Mouse (Mus musculus) bone marrow macrophage, adult 2 months (primary cell): Measurements from ENCODE around the gene Ccm2l. TPM values are rescaled to one million over a fixed set of nuclear protein-coding genes. Genes with fewer than 3 reads are reported as not detected.

Experiments used
- H3K27ac ChIP-seq: 2 replicates; pipeline ENCODE4 v1.5.1; 2012; ENCODE audit warnings: low read depth, low read length; ENCODE audit not compliant: insufficient read depth
- H3K4me1 ChIP-seq: 2 replicates; pipeline ENCODE4 v1.6.1; 2012; ENCODE audit warnings: low read length; ENCODE audit not compliant: control insufficient read depth, insufficient read depth
- H3K4me3 ChIP-seq: 2 replicates; pipeline ENCODE4 v1.5.1; 2012; ENCODE audit warnings: mild to moderate bottlenecking, low read length, moderate library complexity; ENCODE audit not compliant: insufficient read depth
- CTCF ChIP-seq: IDR thresholded peaks from 2 replicates; pipeline ENCODE4 v1.5.1; 2012; ENCODE audit warnings: low read depth, mild to moderate bottlenecking, low read length, moderate library complexity
- POLR2A ChIP-seq: IDR thresholded peaks from 2 replicates; pipeline ENCODE4 v1.6.1; 2012; ENCODE audit warnings: mild to moderate bottlenecking, low read depth, low read length, borderline replicate concordance
- polyA plus RNA-seq: library from polyadenylated mRNA; stranded (reverse); fragments of >200 nt; gene quantifications from 2 replicates; pipeline ENCODE4 v1.2.4, GENCODE M21; 2012; ENCODE audit not compliant: missing spikeins, insufficient read depth, insufficient read length

Ccm2l gene
- polyA plus RNA-seq, 1 experiment = not detected

DNA sequence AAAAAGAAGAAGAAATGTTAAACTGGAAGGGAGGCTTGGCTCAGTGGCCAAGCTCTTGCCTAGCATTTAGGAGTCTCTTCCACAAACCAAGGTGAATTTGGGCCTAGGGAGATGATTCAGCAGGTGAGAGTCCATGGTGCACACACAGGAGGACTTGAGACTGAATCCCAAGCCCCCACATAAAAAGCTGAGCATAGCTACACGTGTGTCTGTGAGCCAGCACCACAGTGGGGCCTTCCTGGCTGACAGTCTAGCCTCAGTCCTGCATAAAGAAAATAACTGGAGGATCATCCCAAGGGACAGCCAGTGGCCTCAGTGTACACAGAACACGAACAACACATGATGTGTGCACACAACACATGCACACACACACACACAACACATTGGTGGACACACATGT is 23.6 kb downstream of the Ccm2l start:
- Histone ChIP-seq H3K4me1 (peaks cover 45% of the 10 kb centered on the region), H3K4me3 (no peak overlapping the region), H3K27ac (0 out of 2 replicates have a peak overlapping the region, but pooled peaks have one; percentile 1)
- TF ChIP-seq CTCF = no peak
- TF ChIP-seq POLR2A = no peak

DNA sequence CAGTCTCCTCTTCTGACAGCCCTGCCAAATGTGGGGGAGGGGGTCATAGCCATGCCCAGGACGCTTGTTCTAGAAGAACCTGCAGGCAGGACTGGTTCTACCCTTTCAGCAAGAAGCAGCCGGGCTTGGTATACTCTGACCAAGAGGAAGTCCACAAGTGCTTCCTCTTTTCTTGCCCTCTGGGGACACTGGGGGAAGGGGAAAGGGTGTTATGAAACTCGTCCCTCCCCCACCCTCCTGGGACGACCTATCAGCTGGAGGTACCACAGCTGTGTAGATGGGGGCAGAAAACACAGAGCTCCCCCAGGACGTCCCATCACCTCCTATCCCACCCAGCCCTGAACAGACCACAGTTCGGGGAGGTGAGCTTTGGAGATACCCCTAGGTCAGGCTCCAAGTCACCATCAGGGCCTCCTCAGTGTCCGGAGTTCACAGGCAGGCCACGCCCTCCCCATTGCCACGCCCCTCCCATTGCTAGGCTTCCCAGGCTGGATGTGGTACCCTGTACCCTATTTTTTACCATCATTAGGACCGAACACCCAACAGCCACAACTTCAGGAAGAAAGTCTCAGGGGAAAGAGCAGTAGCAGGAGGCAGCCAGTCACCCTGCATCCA is 24.9 kb downstream of the Ccm2l start:
- H3K27ac ChIP-seq = peak overlapping the region; percentile 78
- H3K4me1 ChIP-seq = peaks cover 39% of the 10 kb centered on the region
- H3K4me3 ChIP-seq = peak overlapping the region; percentile 57
- TF ChIP-seq POLR2A = no peak
- TF ChIP-seq CTCF = no peak

DNA sequence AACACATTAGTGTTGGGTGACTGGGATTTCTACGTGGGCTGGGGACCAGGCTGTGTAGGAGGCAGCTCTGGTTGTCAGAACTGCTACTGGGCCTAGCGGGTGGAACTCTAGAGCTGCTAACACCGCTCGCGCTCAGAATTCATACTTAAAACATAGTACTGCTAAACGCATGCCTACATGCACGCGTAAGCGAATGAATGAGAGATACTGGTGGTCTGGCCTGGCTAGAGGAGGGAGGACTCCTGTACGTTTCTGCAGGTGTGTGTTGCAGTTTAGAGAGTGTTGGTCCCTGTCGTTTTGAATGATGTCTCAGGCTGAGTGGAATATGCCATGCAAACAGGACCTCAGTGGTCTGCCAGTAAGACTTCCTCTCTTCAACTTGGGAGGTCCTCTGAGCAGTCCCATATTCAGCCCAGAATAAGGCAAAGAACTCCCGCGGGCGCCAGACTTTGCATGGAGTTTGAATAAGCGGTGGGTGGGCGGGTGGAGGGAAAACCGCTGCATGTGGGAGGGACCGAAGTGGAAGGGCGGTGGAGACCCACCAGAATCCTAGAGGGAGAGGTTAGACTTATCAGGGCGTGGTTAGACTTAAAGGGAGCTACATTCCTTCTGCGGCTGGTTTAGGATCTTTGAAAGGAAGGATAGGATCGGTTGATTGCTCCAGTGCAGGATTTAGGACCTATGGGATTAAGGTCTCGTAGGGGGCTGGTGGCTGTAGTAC is 41.5 kb downstream of the Ccm2l start:
- Histone ChIP-seq H3K27ac (no peak overlapping the region), H3K4me1 (peaks cover 20% of the 10 kb centered on the region), H3K4me3 (no peak overlapping the region)
- TF ChIP-seq POLR2A (no peak), CTCF (no peak)

DNA sequence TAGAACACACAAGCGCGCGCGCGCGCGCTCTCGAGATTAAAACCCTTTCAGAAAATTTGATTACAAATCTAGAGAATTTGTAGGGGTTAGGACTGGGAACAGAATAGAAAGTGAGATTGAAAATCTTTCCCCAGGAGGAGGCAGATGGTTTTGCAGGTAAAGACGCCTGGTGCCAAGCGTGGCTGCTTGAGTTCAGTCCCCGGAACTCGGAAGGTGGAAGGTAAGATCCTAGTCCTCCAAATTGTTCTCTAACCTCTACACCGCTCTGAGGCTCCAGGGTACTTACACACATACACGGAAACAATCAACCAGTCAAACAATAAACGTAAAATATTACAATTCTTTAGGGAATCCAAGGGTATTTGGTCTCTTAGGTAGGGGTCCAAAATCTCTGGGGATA is 42.0 kb downstream of the Ccm2l start:
- H3K4me3 ChIP-seq = no peak overlapping the region

DNA sequence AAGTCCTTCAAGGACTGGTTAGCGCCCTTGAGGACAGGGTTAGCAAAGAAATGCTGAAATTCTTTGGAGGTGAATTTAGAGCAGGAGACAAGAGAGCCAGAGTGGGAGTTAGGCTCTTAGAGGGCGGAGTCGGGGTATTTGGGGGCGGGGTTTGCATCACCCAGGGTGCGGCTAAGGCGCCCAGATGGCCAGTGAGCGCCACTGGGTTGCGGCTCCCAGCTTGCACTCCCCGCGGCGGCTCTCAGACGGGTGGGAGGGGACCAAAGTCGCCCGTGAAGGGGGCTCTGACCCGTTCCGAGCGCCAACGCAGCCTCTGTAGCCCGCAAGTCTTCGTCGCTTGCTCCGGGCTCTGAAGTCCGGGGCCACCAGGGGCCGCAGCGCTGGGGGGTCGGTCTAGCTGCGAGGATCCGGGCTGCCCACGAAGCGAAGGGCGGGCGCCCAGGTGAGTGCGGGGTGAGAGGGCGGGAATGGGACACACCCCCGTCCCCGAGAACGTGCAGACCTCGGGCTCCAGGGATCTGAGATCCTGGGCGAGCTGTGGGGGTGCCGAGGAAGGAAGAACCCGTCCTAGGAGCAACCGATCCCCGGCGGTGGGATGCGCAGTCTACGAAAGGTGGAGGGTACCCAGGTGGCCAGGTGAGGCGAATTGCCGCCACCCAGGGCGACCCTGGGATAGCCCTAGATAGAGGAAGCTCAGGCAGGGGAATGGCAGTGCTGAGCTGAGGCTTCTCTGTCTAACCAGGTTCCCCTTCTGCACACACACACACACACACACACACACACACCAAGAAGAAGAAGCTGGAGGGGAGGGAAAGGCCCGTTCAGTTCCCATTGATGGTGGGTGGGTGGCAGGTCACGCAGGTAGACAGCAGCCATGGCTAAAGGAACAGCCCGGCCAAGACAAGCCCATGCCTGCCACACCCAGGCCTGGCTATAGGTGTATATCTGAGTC is 42.8 kb downstream of the Ccm2l start, which contains the start of gene Hck:
Gene Hck (plus strand): TSS at position 156 of the 952 bp plus-strand sequence.
- Histone ChIP-seq H3K4me1 (peaks cover 27% of the 10 kb centered on the region), H3K27ac (no peak within 1 kb of the TSS), H3K4me3 (peak within 1 kb of the TSS; percentile 65)

More for the DNA sequence above, 42.0 kb downstream of the Ccm2l start:
- TF ChIP-seq CTCF (no peak), POLR2A (no peak)
- peaks cover 26% of the 10 kb centered on the region for H3K4me1 ChIP-seq
- H3K27ac ChIP-seq = no peak overlapping the region

DNA sequence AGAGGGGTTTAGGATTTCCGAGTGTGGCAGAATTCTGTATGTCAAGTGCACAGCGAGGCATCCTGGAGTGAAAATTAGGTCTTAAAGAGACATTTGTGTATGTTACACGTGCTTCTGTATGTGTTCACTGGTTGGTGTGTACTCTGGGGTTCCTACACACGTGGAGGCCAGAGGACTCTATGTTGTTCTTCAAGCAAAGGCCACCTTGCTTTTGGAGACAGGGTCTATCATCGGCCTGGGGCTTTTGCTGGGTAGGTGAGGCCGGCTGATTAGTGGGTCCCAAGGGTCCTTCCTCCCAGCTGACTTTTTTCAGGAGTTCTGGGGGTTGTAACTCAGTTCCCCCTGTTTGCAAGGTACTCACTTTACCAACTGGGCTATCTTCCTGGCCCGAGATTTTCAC is 43.8 kb downstream of the Ccm2l start:
- H3K27ac ChIP-seq = no peak overlapping the region
- no peak overlapping the region for H3K4me3 ChIP-seq
- TF ChIP-seq CTCF = no peak
- TF ChIP-seq POLR2A = no peak

More for the DNA sequence above, 42.8 kb downstream of the Ccm2l start, which contains the start of gene Hck:
- TF ChIP-seq CTCF (no peak), POLR2A (no peak)

DNA sequence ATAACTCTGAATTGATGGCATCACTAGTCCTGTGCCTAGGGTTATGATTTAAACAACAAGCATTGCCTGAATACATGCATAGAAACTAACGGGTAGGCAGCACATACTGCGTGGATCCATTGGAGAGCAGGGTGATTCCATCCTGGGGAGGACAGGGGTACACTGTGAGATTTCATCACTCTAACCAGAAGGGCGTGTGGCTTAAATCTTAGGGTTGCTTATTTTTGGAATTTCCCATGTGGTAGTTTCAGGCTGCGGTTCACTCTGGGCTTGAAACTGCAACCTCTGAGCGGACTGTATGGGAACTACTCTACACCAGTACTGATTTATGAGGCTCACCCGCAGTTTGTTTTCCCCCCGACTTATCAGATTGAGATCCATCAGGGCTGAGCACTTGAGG is 45.5 kb downstream of the Ccm2l start:
- H3K4me3 ChIP-seq = no peak overlapping the region
- TF ChIP-seq CTCF (no peak), POLR2A (no peak)
- H3K27ac ChIP-seq = 0 out of 2 replicates have a peak overlapping the region, but pooled peaks have one; percentile 3
- H3K4me1 ChIP-seq = peaks cover 38% of the 10 kb centered on the region

More for the DNA sequence above, 43.8 kb downstream of the Ccm2l start:
- peaks cover 27% of the 10 kb centered on the region for H3K4me1 ChIP-seq

DNA sequence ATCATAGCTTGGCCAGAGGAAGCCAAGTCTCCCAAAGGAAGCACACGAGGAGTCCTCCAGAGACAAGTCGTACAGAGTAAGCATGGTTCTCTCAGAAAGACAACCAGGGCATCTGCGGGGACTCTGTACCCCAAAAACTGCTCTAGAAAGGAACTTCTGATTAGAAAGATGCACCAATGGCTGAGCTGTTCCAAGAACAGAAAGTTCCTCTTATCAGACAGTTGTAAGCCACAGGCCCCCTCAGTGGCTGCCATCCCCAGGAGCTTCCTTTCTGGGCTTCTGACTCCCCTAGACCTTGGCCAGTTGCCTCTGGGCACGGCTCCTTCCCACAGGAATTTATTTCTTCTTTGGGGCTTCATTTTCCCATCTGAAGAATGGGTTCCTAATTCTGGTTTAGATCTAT is 49.9 kb downstream of the Ccm2l start:
- no peak for TF ChIP-seq POLR2A
- TF ChIP-seq CTCF = no peak
- Histone ChIP-seq H3K27ac (peak overlapping the region; percentile 44; the same call in 1 of the 2 replicates), H3K4me1 (peaks cover 44% of the 10 kb centered on the region)

DNA sequence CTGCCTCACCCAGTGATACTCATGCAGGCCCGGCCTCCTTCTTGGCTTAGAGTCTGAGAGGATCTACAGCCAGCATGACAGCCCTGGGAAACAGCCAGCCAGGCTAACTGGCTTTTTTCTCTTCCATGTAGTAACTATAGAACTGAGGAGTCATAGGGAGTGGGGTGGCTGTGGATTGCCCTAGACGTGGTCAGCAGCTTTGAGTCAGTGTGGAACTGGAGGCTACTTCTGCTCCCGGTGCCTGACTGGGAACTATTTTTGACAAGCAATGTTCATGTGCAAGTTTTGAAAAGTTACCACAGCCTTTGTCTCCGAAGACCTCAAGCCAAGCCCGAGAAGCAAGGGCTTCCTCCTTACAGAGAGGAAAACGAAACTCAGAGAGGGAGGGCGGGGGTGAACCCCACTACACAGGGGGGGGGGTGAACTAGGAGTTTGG is 51.3 kb downstream of the Ccm2l start:
- TF ChIP-seq POLR2A = no peak
- no peak for TF ChIP-seq CTCF
- peak overlapping the region; percentile 74 for H3K27ac ChIP-seq
- H3K4me3 ChIP-seq = no peak overlapping the region
- peaks cover 46% of the 10 kb centered on the region for H3K4me1 ChIP-seq

More for the DNA sequence above, 49.9 kb downstream of the Ccm2l start:
- no peak overlapping the region for H3K4me3 ChIP-seq

DNA sequence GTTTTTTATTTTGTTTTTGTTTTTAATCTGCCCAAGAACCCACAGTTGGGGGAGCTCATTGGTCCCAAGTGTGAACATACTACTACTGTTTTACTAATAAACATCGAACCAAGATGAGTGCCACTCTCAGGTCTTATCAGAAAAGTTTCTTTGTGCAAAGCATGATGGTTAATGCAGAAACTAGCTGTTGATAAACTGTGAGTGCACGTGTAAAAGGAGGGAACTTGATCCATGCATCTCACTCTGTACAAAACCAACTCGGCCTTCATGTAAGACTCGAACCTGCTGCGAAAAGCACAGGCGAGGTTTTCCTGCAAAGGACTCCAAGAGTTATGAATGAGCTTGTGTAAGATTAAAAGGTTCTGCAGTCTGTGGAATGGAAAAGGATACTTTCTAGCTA is 53.7 kb downstream of the Ccm2l start:
- Histone ChIP-seq H3K4me1 (peaks cover 51% of the 10 kb centered on the region), H3K4me3 (no peak overlapping the region), H3K27ac (no peak overlapping the region)
- TF ChIP-seq CTCF (no peak), POLR2A (no peak)
